Mouse (Mus musculus) liver, embryonic 14.5 days (tissue): Measurements from ENCODE around the gene Clstn2.

Experiments used
- CTCF ChIP-seq: IDR thresholded peaks from 2 replicates; pipeline ENCODE4 v1.5.1; 2016; ENCODE audit warnings: antibody characterized with exemption, low read depth, control low read depth
- EP300 ChIP-seq: IDR thresholded peaks from 2 replicates; pipeline ENCODE4 v1.6.1; 2016; ENCODE audit warnings: antibody characterized with exemption, low read depth

- no peak for TF ChIP-seq CTCF
- TF ChIP-seq EP300 = no peak
Measured at GRCm38 (mm10) chr9:97919326-97919725, 113.7 kb downstream of the Clstn2 start.
